Mouse (Mus musculus) small intestine, adult 2 months (tissue): ENCODE data around the gene Akap2.

ENCODE experiments used
- CTCF ChIP-seq: fragments of 200-500 bp; IDR thresholded peaks from 2 replicates; pipeline ENCODE4 v1.5.1; 2012; ENCODE audit warnings: low read depth, mild to moderate bottlenecking, control low read depth, inconsistent platforms, low read length, moderate library complexity, mixed read lengths; ENCODE audit not compliant: insufficient replicate concordance, insufficient read length; ENCODE audit errors: extremely low read depth
- POLR2A ChIP-seq: fragments of 200-500 bp; IDR thresholded peaks from 2 replicates; pipeline ENCODE4 v1.6.1; 2012; ENCODE audit warnings: low read depth, mild to moderate bottlenecking, control low read depth, inconsistent platforms, low read length, moderate library complexity

DNA sequence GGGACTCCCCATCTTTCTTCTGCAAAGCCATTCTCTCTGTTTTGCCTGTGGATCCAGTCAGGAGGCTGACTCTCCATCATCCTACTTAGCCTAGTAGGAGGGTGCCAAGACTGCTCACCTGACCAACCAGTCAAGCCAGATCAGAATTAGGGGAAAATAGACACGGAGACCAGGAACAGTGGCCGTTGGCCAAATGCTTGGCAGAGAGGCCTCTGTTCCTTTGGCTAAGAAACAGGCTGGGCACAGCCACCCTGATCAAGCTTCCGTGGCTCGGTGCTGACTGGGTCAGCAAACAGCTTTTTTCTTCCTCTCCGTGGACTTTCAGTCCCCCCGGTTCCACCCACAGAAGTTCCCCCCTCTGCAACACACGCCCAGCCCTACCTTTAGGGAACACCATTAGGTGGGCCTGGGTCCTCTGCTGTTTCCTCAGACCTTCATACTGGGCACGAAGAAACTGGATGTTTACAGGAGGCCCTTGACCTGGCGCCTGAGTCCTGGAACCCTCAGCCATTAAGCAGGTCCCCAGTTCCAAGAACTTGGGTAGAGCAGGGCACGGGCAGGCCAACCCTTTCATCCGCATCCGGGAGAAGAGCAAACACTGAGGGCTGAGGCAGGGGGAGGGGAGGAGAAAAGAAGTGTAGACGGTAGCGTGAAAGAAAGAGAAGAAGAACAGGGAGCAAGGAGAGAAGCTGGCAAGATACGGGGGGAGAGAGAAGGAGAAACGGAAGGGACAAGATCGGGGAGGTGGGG lies 197.9 kb downstream of the Akap2 start:
- TF ChIP-seq CTCF (no peak), POLR2A (no peak; the same call in 1 of the 2 replicates)
